Mouse (Mus musculus) liver, postnatal 0 days (tissue): ENCODE data around the gene Clk2.

ENCODE experiments used
- CTCF ChIP-seq: sonication (generic); IDR thresholded peaks from 2 replicates; pipeline ENCODE4 v1.5.1; 2016; ENCODE audit warnings: antibody characterized with exemption, low read depth
- EP300 ChIP-seq: IDR thresholded peaks from 2 replicates; pipeline ENCODE4 v1.6.1; 2016; ENCODE audit warnings: antibody characterized with exemption, low read depth, mild to moderate bottlenecking

- no peak for TF ChIP-seq CTCF
- TF ChIP-seq EP300 = no peak
Measured at GRCm38 (mm10) chr3:89203142-89203514, 38.5 kb downstream of the Clk2 start.
